Mouse (Mus musculus): ENCODE data around the gene Cnot6l.

Gene Cnot6l

DNA sequence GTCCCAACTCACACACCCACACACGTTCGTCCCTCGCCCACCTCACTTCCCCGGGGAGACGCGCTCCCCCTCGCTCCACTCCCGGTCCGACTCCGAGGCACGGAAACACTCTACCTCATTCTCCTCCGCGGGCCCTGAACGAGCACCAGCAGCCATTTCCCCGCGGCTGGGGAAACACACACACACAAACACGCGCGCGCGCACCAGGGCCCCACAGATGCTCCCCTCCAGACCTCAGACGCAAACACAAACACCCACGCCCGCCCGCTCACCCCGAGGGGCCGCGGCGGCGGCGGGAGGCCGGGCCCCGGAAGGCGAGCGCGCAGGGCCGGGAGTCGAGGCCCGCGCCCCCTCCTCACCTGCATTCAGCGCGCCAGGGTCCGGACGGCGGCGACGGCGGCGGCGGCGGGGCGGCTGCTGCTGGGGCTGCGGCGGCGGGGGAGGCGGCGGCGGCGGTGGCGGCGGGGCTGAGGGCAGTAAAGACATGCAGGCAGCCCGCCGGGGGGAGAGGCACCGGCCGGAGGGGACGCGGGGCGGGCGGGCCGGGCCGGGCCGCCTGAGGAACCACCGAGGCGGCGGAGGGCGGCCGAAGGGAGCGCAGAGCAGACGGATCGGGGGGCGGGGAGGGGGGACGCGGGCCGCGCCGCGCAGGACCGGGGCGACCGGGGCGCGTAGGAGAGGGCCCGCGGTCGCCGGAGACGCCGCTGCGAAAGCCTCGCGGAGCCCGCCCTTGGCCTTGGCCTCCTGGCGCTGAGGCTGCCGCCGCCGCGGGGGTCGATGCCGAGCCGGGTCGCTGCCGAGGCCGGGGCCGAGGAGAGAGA, 2.2 kb downstream of the Cnot6l start:
- peak; percentile 34 for DNase-seq (ENCODE audit: low read depth)

- no peak for DNase-seq (ENCODE audit: low read depth)
Measured at GRCm38 (mm10) chr5:96161263-96161577, 2.8 kb downstream of the Cnot6l start.

- DNase-seq (ENCODE audit: low read depth): peak; percentile 83
Measured at GRCm38 (mm10) chr5:96160467-96161262, 3.3 kb downstream of the Cnot6l start.

- DNase-seq (ENCODE audit: low read depth): no peak
Measured at GRCm38 (mm10) chr5:96142351-96142750, 21.6 kb downstream of the Cnot6l start.

DNA sequence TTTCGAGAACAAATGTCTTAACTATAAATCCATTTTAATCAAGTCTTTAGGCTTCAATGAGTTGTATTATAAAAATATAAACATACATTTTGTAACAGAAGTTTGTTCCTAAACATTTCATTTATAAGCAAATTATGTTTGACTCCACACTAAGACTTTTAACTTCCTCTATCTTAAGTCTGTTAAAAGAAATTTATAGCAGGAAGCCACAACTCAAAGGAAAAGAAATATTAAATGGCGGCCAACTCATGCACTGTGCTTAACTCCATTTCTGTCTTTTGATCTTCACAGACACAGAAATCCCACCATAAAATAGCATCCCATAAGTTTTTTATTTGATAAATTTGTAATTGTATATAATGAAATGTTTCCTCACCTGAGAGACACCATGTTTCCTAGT, 33.3 kb downstream of the Cnot6l start:
- DNase-seq (ENCODE audit: low read depth): no peak

DNA sequence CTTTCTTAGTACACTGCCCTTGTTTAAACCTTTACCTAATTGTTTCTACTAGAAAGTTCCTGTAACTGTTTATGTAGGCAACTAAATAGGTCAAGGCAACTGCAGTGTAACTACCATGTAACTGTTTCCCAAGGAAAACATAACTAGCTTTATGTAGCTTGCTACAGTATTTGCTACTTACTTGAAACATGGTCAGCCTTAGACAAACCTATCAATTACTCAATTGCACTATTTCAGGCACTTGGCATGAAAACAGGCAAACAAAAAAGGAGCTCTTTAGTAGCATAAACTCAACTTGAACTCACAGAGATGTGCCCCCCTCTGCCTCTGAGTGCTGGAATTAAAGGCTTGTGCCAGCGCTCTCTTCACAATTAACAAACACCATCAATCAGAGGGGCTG, 37.1 kb downstream of the Cnot6l start:
- no peak for DNase-seq (ENCODE audit: low read depth)

DNA sequence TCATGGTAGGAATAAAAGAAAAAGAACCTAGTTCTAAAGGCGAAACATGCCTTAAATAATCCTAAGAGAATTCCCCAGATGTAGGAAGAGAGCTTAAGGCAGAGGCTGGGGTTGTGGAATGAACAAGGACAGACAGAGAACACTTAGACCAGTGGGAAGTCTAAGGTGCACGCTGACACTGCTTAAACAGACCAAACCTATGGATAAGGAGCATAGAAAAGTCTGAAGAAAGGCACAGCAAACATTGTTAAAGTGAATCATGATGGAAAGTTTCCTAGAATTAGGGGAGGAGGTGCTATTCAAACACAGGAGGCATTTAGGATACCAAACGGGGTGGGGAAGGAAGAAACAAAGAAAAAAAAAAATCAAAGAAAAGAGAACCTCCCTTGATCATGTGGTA, 49.0 kb downstream of the Cnot6l start:
- DNase-seq (ENCODE audit: low read depth): no peak

GRCm38 (mm10) chr5:96104644-96105043, 59.3 kb downstream of the Cnot6l start:
- no peak for DNase-seq (ENCODE audit: low read depth)

GRCm38 (mm10) chr5:96091468-96091867, 72.5 kb downstream of the Cnot6l start:
- DNase-seq (ENCODE audit: low read depth): peak; percentile 21

- DNase-seq (ENCODE audit: low read depth): peak; percentile 61
Measured at GRCm38 (mm10) chr5:96085324-96085723, 78.6 kb downstream of the Cnot6l start.

DNA sequence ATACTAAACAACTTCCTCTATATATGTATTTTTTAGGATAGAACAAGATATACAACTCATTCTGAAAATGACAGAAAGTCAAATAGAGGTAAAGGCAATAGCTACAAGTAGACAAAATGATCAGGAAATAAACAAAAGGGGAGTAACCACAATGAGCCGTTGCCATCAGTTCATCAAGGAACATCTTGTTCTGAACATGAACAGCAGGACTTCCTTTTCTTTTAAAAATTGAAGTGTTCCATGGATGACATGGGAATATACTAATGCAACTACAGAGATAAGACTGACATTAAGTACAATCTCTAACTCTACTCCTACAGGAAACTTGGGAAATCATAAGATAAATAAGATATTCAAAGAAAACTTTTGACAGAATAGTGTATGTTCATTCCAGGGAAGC, 84.9 kb downstream of the Cnot6l start:
- no peak for DNase-seq (ENCODE audit: low read depth)

GRCm38 (mm10) chr5:96065591-96065990, 98.4 kb downstream of the Cnot6l start:
- DNase-seq (ENCODE audit: low read depth): no peak

- no peak for DNase-seq (ENCODE audit: low read depth)
Measured at GRCm38 (mm10) chr5:96042492-96042891, 121.5 kb downstream of the Cnot6l start.

DNA sequence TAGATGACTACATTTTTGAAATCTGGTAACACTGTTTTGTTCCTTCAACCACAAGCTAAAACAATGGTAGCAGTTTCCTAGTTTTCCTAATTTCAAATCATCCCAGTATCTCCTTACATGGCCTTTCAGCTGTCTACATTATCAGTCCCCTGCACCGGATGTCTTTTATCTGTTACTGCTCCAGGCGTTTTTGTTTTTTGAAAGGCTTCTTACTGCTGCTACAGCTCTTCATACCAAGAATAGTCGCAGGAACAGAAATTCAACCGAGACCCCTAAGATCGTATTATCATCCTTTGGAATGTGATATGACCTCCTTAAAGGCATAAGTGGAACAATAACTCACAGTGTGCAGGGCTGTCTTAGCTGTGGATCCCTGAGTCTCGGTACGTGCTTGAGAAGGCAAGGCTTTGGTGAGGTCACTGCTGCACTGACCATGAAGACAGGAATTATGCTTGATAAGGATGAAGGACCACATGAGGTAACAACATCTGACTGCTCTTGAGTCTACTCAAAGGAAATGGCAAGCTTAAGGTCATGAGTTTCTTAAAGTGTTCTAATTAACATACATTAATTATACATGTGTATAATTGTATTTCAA, 122.4 kb downstream of the Cnot6l start:
- DNase-seq (ENCODE audit: low read depth): no peak

GRCm38 (mm10) chr5:96039188-96039840, 124.7 kb downstream of the Cnot6l start:
- DNase-seq (ENCODE audit: low read depth): peak; percentile 75

DNA sequence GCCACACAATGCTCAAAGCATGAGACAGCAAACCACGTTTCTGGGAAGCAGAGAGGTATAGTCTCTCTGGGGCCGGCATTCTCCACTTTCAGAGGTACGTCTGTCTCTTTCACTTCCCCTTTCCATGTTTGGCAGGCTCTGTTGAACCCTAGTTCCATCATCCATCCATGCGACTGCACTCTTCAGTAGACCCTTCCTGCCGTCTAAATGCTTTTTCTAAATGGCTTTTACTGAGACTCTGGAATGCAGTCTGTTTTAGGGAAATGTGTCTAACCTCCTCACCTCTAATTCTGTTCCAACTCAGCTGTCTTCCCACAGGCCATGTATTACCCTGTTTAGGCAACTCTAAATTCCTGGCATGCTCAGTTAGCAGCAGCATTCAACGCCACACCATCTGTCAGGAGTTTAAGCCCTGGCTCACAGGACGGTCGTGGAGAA, 126.3 kb downstream of the Cnot6l start:
- DNase-seq (ENCODE audit: low read depth): no peak

GRCm38 (mm10) chr5:96036125-96036672, 127.8 kb downstream of the Cnot6l start:
- peak; percentile 8 for DNase-seq (ENCODE audit: low read depth)

- DNase-seq (ENCODE audit: low read depth): no peak
Measured at GRCm38 (mm10) chr5:96034101-96034500, 129.9 kb downstream of the Cnot6l start.

DNA sequence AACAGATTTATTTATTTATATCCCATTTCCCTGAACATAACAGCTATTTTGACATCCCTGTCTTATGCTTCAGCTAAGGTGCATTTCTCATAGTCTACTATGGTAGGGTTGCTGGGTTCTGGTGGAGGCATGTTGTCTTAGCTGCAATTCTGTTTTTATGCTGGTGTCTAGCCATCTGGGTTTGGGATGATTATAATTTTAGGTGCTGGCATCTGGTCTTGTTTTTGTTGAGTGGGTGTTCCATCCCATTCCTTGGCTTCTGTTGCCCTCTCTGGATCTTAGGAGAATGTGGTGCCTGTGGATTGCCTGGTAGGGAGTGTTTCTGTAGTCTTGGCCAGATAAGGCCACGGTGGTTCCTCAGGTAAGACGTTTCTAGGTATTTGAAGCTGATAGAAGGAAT, 134.2 kb downstream of the Cnot6l start:
- no peak for DNase-seq (ENCODE audit: low read depth)
